Mouse (Mus musculus) left cerebral cortex, adult 11 months (tissue): ENCODE results near the gene Phka1.
"Not testable (repeated sequence)": the region's sequence is repeated elsewhere in the genome, so short reads cannot be mapped to it uniquely, and the experiment has no call there.

ENCODE experiments used
- DNase-seq: peaks from one replicate; pipeline ENCODE4 v3.0.0; 2022; ENCODE audit warnings: low spot score

Phka1 gene

DNA sequence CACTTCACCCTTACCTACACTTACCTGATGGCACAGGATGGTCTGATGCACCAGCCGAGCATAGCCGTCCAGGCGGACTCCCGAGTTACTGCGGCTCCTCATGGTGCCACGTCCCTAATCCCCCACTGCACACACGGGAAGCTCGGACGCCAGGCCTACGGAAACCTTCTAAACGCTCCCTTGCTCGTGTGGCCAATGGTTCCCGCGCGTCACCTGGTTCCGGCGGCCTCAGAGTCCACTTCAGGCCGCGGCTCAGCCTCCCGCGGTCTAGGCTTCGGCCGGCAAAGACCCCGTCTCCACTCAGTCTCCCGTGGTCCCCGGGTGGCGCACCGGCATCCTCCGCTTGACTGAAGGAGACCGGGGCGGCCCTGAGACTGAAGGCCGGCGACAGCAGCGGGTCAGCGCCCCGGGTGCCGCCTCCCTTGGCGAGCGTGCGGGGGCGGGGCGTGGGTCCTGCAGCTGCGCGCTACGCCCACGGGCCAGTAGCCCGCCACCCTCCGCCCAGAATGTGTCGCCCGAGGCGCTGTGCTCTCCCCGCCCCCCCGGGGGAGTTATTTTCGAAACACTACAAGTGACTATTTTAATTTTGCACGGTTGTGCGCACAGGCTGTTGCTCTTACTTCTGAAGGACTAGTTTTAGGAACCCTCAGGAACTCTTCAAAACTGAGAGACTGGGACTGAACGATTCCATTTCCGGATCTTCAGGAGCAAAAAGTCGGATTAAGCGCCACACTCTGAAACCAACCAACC is at the start of gene Phka1:
Gene Phka1 (minus strand): TSS at position 424 of the 750 bp plus-strand sequence.
- DNase-seq: peak; percentile 42

- DNase-seq: not testable (repeated sequence)
Measured at GRCm38 (mm10) chrX:102689252-102689651, 45.2 kb upstream of the Phka1 start.

DNA sequence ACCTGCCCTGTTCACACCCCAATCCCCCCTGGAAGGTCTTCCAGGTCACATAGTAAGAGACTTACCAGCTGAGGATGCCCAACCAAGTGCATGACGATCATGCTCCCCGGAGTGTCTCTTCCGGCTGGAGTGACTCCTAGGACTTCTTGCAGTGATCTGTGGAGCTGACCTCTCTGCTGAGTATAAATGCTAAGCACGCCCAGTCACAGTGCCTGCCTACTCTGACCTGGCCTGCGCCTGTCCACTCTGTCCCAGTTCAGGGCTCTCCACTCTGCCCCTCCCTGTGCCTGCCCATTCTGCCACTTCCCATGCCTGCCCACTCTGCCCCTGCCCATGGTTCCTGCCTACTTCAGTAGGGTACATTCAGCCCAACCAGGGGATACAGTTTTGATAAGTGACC is 42.8 kb upstream of the Phka1 start, which contains the start of gene Gm3880:
Gene Gm3880 (minus strand): TSS at position 101 of the 400 bp plus-strand sequence.
- not testable (repeated sequence) for DNase-seq

DNA sequence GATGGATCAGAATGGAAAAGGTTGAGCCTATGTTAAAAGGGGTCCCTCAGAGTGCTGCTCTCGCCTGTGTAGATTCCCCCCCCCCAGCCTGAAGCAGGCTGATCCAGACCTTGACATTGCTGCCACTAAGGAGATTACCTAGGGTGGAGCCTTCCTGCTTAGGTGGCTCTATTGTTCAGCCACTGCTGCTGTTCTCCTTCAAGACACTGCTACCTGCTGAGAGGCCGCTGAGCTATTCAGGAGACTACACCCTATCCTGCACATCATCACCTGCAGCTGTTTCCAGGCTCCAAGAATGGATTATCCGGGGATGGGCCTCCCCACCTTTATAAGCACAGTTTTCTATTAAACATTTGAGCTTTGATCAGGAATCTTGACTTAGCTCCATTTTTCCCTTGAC is 40.7 kb upstream of the Phka1 start:
- not testable (repeated sequence) for DNase-seq

DNA sequence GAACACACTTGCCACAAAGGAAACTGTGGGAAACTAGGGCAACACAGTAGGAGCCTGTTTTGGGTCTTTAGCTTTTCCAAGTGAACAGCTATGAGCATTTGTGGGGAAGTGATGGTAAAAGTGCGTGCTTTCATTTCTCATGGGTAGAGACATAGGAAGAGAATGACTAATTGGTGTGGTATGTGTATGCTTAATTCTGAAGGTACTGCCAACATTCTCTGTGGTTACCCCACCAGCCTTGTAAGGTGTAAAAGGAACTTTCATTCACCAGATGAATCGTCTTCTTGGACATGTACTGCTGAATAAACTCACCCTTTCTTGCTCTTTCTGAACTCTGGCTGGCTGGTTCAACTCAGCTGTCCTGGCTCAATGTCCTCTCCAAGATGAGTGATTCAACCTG is 22.6 kb upstream of the Phka1 start:
- DNase-seq: no peak

- no peak for DNase-seq
Measured at GRCm38 (mm10) chrX:102660712-102661111, 16.7 kb upstream of the Phka1 start.

GRCm38 (mm10) chrX:102645691-102646090 is 1.6 kb upstream of the Phka1 start:
- DNase-seq: no peak

GRCm38 (mm10) chrX:102645146-102645545 is 1.1 kb upstream of the Phka1 start:
- no peak for DNase-seq

DNA sequence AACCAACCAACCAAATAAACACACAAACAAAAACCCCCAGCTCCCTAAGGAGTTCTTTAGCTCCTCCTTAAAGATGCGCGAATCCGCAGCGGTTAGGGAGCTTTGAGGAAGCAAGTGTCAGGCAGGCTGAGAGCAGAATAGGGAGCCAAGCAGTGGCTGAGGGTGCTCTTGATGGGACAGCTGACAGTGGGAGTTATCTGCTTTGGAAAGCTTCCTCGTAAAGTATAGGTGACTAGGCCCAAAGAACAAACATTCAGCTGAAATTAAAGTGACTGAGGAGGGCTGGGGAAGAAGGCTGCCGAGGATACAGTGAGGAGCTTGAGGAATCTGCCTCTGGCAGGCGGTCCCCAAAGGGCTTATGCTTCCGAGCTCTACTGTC is 516 bp upstream of the Phka1 start:
- DNase-seq: no peak

DNA sequence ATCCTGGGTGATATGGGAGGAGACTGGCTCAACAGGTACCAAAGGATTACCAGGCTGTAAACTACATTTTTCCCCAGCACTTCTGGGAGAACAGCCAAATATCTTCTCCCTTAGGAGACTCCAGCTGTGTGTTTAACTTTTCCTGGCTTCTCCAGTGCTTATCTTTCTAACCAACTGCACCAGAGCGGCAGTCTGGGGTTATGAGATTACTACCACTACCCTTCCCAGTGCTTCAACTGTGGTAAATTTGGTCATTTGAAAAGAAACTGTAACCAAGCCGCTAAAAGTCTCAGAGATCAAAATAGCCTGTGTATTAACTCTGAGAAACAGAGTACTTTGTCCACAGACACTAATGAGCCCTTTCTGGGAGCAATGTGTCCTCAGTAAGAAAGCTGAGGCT is 42.8 kb downstream of the Phka1 start:
- DNase-seq: no peak

GRCm38 (mm10) chrX:102588560-102588959 is 55.5 kb downstream of the Phka1 start:
- DNase-seq: no peak

- DNase-seq: no peak
Measured at GRCm38 (mm10) chrX:102571186-102571585, 72.9 kb downstream of the Phka1 start.

- DNase-seq: no peak
Measured at GRCm38 (mm10) chrX:102556906-102557305, 87.1 kb downstream of the Phka1 start.

GRCm38 (mm10) chrX:102509205-102509604 is 134.8 kb downstream of the Phka1 start:
- DNase-seq: no peak

- DNase-seq: peak; percentile 22
Measured at GRCm38 (mm10) chrX:102504644-102505481, 139.2 kb downstream of the Phka1 start, which contains the start of gene Hdac8. Gene Hdac8, minus strand, starts transcription at chrX:102505359.

- DNase-seq: no peak
Measured at GRCm38 (mm10) chrX:102504179-102504578, 139.9 kb downstream of the Phka1 start.

DNA sequence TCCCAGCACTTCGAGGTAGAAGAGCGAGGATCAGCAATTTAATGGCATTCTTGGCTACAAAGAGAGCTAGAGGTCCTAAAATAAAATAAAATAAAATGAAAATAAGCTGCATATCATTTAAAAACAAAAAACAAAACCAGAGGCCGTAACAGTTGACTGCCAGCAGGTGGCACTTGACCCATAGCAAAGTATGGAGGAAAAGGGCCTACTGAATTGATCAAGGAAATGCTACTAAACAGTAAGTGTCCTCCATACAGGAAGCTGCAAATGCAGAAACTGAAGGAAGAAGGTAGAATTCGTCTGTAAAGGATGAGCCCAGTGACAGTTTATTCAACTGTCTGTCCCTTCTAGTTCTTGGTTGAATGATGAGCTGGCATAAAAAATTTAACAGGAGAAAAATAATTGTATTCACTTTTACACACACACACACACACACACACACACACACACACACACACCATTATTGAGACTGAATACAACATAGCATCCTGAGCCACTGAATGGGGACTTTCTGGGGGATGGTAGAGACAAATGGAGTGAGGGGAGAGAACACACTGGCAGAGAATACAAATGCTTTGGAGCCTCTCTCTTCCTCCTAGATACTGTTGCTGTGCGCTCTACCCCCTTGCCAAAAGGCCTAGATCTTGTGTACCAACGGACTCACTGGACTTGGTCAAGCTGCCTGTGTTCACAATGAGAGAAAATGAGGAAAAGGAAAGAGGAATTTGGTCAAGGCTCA is 149.9 kb downstream of the Phka1 start:
- no peak for DNase-seq

DNA sequence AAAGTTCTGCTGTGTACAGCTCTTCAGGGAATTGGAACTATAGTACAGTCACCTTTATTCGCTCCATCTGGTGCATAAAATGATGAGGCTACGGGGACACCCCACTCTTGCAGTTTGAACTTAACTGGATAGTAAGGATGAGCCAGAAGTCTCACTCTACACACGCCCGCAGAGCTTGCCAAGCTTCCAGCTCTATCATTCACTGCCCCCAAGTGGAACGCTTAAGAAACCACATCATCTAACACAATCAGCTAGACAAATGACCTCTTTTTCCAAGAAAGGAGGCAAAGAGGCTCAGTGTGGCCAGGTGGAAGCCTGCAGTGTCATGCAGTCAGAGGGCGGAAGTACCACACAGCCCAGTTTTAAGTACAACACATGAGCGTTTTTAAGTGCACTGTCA is 158.5 kb downstream of the Phka1 start:
- DNase-seq: no peak

GRCm38 (mm10) chrX:102479665-102480064 is 164.4 kb downstream of the Phka1 start:
- DNase-seq: no peak

- peak; percentile 19 for DNase-seq
Measured at GRCm38 (mm10) chrX:102478965-102479364, 165.1 kb downstream of the Phka1 start.

GRCm38 (mm10) chrX:102478481-102478880 is 165.6 kb downstream of the Phka1 start:
- DNase-seq: no peak

DNA sequence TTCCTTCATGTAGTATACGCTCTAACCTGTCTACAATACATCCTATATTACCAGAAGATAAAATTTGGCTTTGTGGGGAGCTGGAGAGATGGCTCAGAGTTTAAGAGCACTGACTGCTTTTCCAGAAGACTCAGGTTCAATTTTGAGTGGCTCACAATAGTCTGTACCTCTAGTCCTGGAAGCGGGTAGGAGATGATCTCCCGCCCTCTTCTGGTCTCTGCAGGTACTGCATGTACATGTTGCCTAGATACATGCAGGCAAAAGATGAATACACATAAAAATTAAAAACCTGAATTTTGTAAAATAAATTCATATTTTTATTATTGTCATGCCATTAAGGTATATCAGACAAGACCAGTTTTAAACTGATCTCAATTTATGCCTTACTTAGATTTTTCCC is 167.3 kb downstream of the Phka1 start:
- DNase-seq: peak; percentile 68
